Mouse (Mus musculus): ENCODE results near the gene Mtf2. TPM values are rescaled to one million over a fixed set of nuclear protein-coding genes. Genes with fewer than 3 reads are reported as not detected.
"Not testable (repeated sequence)": the region's sequence is repeated elsewhere in the genome, so short reads cannot be mapped to it uniquely, and the experiment has no call there.

The Mtf2 gene
- polyA plus RNA-seq (2012; rRNA removed) = 75.2 and 77.6 TPM in 2 replicates

GRCm38 (mm10) chr5:108065465-108066411 lies at the start of gene Mtf2:
Gene Mtf2 (plus strand): TSS chr5:108065674.
- peak; percentile 99 for DNase-seq (ENCODE audit: low read depth)
- TF ChIP-seq CTCF (IDR thresholded peaks at IDR 0.05; ENCODE audit: borderline replicate concordance, extremely low read depth, insufficient read depth, insufficient read length) (no peak; the same call in 1 of the 2 replicates), POLR2A (IDR thresholded peaks at IDR 0.05; ENCODE audit: borderline replicate concordance, extremely low read depth, insufficient read depth, insufficient read length, poor library complexity, severe bottlenecking) (peak; percentile 81; the same call in 1 of the 2 replicates)

GRCm38 (mm10) chr5:108017232-108017631 lies 48.2 kb upstream of the Mtf2 start:
- no peak for TF ChIP-seq CTCF (IDR thresholded peaks at IDR 0.05; ENCODE audit: borderline replicate concordance, extremely low read depth, insufficient read depth, insufficient read length)
- TF ChIP-seq POLR2A (IDR thresholded peaks at IDR 0.05; ENCODE audit: borderline replicate concordance, extremely low read depth, insufficient read depth, insufficient read length, poor library complexity, severe bottlenecking) = no peak
- DNase-seq (ENCODE audit: low read depth) = no peak

- DNase-seq (ENCODE audit: low read depth) = no peak
- TF ChIP-seq POLR2A (IDR thresholded peaks at IDR 0.05; ENCODE audit: borderline replicate concordance, extremely low read depth, insufficient read depth, insufficient read length, poor library complexity, severe bottlenecking) (no peak), CTCF (IDR thresholded peaks at IDR 0.05; ENCODE audit: borderline replicate concordance, extremely low read depth, insufficient read depth, insufficient read length) (no peak)
Observed at GRCm38 (mm10) chr5:108019367-108019766, 46.1 kb upstream of the Mtf2 start.

- DNase-seq (ENCODE audit: low read depth) = no peak
- TF ChIP-seq POLR2A (IDR thresholded peaks at IDR 0.05; ENCODE audit: borderline replicate concordance, extremely low read depth, insufficient read depth, insufficient read length, poor library complexity, severe bottlenecking) = no peak
Observed at GRCm38 (mm10) chr5:108021346-108021745, 44.1 kb upstream of the Mtf2 start.

- no peak for DNase-seq (ENCODE audit: low read depth)
- TF ChIP-seq CTCF (IDR thresholded peaks at IDR 0.05; ENCODE audit: borderline replicate concordance, extremely low read depth, insufficient read depth, insufficient read length) = no peak
- TF ChIP-seq POLR2A (IDR thresholded peaks at IDR 0.05; ENCODE audit: borderline replicate concordance, extremely low read depth, insufficient read depth, insufficient read length, poor library complexity, severe bottlenecking) = no peak
Observed at GRCm38 (mm10) chr5:108028230-108028629, 37.2 kb upstream of the Mtf2 start.

GRCm38 (mm10) chr5:108028797-108029536 lies 36.5 kb upstream of the Mtf2 start:
- not testable (repeated sequence) for DNase-seq (ENCODE audit: low read depth)

- TF ChIP-seq CTCF (IDR thresholded peaks at IDR 0.05; ENCODE audit: borderline replicate concordance, extremely low read depth, insufficient read depth, insufficient read length) (peak; percentile 11; the same call in 1 of the 2 replicates), POLR2A (IDR thresholded peaks at IDR 0.05; ENCODE audit: borderline replicate concordance, extremely low read depth, insufficient read depth, insufficient read length, poor library complexity, severe bottlenecking) (no peak)
- DNase-seq (ENCODE audit: low read depth) = no peak
Observed at GRCm38 (mm10) chr5:108029968-108030367, 35.5 kb upstream of the Mtf2 start.

GRCm38 (mm10) chr5:108031267-108031666 lies 34.2 kb upstream of the Mtf2 start:
- DNase-seq (ENCODE audit: low read depth) = no peak
- TF ChIP-seq CTCF (IDR thresholded peaks at IDR 0.05; ENCODE audit: borderline replicate concordance, extremely low read depth, insufficient read depth, insufficient read length) = no peak
- TF ChIP-seq POLR2A (IDR thresholded peaks at IDR 0.05; ENCODE audit: borderline replicate concordance, extremely low read depth, insufficient read depth, insufficient read length, poor library complexity, severe bottlenecking) = no peak

- peak; percentile 42 for TF ChIP-seq CTCF (IDR thresholded peaks at IDR 0.05; ENCODE audit: borderline replicate concordance, extremely low read depth, insufficient read depth, insufficient read length)
- no peak for TF ChIP-seq POLR2A (IDR thresholded peaks at IDR 0.05; ENCODE audit: borderline replicate concordance, extremely low read depth, insufficient read depth, insufficient read length, poor library complexity, severe bottlenecking)
- peak; percentile 88 for DNase-seq (ENCODE audit: low read depth)
Observed at GRCm38 (mm10) chr5:108034194-108034593, 31.3 kb upstream of the Mtf2 start.

GRCm38 (mm10) chr5:108035523-108035922 lies 30.0 kb upstream of the Mtf2 start:
- TF ChIP-seq CTCF (IDR thresholded peaks at IDR 0.05; ENCODE audit: borderline replicate concordance, extremely low read depth, insufficient read depth, insufficient read length) (no peak), POLR2A (IDR thresholded peaks at IDR 0.05; ENCODE audit: borderline replicate concordance, extremely low read depth, insufficient read depth, insufficient read length, poor library complexity, severe bottlenecking) (no peak)
- DNase-seq (ENCODE audit: low read depth) = peak; percentile 89

GRCm38 (mm10) chr5:108042061-108042460 lies 23.4 kb upstream of the Mtf2 start:
- TF ChIP-seq POLR2A (IDR thresholded peaks at IDR 0.05; ENCODE audit: borderline replicate concordance, extremely low read depth, insufficient read depth, insufficient read length, poor library complexity, severe bottlenecking) = no peak
- TF ChIP-seq CTCF (IDR thresholded peaks at IDR 0.05; ENCODE audit: borderline replicate concordance, extremely low read depth, insufficient read depth, insufficient read length) = no peak
- DNase-seq (ENCODE audit: low read depth) = no peak

Data from brain, embryonic 14.5 days (tissue).